Mouse (Mus musculus) cerebellum, adult 11 months (tissue): Measurements from ENCODE around the gene Gm11627.
"Not testable (repeated sequence)": the region's sequence is repeated elsewhere in the genome, so short reads cannot be mapped to it uniquely, and the experiment has no call there.

Experiments
- DNase-seq: peaks from one replicate; pipeline ENCODE4 v3.0.0; 2022

Gene Gm11627

GRCm38 (mm10) chr11:102599912-102600311, 20.7 kb upstream of the Gm11627 start:
- no peak for DNase-seq

DNA sequence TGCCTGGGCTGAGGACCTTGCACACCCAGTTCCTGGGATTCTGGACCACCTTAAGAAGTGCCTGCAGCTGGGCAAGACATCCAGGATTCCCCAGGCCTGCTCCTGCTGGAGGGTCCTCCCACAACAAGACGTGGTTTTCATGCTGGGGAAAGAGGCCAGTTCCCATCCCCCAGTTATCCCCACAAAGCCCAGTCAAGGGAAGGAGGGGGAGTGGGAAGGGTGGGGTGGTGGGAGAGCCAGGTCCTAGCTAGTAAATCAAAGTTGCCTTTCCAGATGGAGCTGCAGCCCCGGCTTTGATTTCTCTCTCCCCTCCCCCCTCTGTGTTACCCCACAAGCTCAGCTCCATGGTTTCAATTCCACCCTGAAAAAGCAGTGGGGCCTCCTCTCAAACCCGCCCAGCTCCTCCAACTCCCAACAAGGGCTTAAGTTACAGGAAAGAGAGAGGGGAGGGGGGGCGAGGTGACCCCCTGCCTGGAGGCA, 16.1 kb upstream of the Gm11627 start:
- DNase-seq, result no peak

GRCm38 (mm10) chr11:102587554-102587953, 8.3 kb upstream of the Gm11627 start:
- no peak for DNase-seq

DNA sequence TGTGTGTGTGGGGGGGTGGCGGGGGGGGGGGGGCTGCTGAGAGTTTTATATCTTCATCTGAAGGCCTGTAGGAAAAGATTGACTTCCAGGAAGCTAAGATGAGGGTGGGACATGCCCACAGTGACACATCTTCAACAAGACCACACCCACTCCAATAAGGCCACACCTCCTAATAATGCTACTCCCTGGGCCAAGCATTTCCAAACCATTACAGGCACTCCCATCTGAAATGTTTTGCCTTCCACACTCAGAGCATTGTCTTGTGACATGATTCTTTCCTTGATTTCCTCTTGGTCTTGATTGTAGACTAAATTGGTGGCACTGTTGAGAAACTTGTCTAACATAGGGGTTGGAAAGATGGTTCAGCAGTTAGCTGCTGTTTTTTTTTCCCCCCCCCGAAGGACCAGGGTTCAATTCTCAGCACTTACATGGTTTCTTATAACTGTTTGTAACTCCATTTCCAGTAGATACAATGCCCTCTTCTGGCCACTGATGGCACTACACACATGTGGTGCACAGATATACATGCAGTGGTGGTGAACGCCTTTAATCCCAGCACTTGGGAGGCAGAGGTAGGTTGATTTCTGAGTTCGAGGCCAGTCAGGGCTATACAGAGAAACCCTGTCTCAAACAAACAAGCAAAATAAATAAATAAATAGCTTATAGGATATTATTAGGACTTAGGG, 7.3 kb upstream of the Gm11627 start:
- DNase-seq, result no peak

GRCm38 (mm10) chr11:102582736-102583135, 3.5 kb upstream of the Gm11627 start:
- no peak for DNase-seq

- no peak for DNase-seq
Observed at GRCm38 (mm10) chr11:102582016-102582610, 2.9 kb upstream of the Gm11627 start.

DNA sequence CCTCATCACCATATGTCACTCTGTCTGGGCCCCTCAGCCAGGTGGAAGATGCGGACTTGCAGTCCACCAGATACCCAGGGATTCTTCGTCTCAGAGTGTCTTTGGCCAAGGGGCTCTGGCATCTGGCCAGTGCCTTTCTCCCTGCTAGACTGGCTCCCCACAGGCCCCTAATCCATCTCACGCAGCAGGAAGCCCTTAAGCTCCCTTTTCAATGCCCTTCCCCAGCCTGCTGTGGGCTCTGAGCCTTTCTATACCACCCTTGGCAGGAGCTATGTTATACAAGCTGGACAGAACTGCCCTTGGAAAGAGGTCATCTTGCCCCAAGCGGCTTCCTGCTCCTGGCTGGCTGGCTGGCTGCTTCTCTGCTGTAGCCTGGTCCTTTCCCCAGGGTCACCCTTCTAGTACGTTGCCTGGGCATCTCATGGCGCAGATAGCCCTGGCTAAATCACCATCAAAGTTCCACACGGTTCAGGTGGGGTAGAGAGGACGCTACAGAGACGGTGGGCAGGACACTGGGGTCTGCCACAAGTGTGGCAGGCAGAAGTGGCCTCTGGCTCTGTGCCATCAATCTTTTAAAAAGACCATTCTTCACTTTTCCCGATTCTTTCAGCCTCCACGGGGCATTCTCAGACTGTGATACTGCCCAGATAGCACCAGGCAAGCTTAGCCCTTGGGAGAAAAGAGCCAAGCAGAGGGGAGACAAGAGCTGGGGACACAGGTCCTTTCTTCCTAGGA, 2.2 kb upstream of the Gm11627 start:
- DNase-seq, result peak; percentile 18

- no peak for DNase-seq
Observed at GRCm38 (mm10) chr11:102580034-102580330, 721 bp upstream of the Gm11627 start.

DNA sequence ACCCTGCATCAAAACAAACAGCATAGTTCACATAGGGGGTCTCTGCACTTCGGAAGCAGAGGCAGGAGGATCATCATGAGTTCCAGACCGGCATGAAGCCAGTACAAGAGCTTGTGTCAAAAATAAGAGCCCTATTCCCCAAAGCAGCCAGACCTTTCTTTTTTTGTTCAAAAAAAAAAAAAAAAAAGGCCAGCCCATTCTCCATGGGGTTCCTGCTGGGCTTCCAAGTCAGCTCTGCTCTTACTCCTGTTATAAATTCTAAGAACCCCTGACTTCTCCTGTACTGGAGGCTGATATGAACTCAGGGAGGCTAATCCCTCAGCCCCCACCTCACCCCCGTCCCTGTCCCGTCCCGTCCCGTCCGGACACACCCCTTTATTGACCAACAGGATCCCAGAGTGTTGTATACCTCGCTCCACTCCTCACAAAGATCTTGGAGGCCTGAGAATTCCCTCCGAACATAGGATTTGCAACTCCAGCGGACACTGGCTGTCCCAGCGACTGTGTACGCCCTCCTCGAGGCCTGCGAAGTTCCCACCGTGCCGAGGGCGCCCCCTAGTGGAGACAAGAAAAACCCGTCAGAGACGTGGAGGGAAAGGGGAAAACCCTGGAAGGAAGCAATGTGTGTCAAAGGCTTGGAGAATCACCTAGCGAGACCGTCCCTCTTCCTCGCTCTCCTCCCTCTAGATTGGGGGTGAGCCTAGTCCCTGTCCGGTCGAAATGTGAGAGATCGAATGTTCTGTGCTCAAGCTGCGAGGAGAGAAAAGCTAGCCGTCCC, 731 bp downstream of the Gm11627 start:
- DNase-seq, result peak; percentile 36

DNA sequence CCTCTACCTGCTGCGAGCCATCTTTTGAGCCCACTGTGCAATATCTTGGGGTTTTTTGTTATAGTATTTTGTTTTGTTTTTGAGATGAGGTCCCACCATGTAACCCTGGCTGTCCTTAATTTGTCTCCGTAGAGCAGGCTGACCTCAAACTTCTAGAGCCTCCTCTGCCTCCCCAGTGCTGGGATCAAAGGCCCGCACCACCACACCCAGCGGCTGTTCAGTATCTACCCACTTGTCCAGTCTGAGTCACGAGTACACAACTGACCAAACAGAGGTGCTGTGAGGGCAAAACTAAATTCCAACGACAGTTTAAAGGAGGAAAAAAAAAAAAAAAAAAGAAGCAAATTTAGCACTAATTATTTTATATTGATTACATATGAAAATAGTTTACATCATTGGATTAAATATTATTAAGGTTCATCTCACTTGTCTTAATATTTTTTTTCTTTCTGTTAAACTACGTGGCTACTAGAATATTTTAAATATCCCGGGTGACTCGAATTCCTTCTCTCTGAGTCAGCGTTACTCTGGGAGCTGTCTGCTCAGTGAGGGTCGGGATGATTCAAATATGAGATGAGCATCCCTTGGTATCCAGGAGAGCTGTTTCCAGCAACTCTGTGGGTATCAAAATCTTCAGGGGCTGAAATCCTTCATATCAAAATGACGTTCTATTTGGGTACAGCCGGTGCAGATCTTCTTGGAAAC, 3.1 kb downstream of the Gm11627 start:
- DNase-seq, result no peak

GRCm38 (mm10) chr11:102575034-102575433, 4.2 kb downstream of the Gm11627 start:
- no peak for DNase-seq

- peak; percentile 72 for DNase-seq
Observed at GRCm38 (mm10) chr11:102572866-102573663, 6.2 kb downstream of the Gm11627 start.

DNA sequence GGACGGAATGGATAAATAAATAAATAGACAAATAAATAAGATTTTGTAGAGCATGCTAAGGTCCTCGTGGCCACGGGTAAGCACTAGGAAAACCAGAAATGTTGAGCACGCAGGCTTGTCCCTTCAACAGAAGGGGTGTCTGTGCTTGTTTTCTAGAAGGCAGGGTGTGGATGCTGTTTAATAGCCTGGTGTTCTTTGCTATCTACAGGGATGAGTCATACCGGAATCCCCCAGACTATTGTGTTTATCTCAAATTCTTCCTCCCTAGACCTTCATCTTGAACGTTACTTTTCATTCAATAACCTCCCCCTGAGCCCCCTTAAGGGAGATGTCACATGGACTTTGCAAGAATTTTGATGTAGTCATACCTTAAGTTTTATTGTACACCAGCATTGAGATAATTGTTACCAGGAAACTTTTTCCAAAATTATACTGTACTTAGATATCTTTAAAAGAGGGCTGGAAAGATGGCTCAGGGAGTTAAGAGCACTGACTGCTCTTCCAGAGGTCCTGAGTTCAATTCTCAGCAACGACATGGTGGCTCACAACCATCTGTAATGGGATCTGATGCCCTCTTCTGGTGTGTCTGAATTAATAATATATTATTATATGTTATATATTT, 10.4 kb downstream of the Gm11627 start:
- no peak for DNase-seq

DNA sequence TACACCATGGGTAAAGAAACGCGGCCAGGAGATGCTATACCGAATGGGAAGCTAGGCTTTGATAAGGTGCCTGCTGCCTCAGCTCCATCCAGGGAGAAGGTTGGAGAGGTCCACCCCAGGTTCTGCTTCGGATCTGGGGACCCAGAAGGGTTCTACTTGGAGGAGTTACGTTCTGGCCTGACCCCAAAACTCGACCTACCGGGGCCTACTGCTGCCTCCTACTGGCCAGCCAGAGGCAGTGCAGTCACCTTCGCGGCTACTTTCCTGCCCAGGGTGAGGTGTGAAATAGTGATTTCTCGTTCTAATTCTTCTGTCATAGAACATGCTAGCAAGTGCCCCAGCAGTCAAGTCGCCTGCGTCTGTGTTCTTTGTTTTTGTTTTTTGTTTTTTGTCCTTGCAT, 11.1 kb downstream of the Gm11627 start:
- no peak for DNase-seq

- DNase-seq, result no peak
Observed at GRCm38 (mm10) chr11:102567723-102568122, 11.5 kb downstream of the Gm11627 start.

GRCm38 (mm10) chr11:102567157-102567556, 12.1 kb downstream of the Gm11627 start:
- DNase-seq, result no peak

GRCm38 (mm10) chr11:102566290-102566689, 13.0 kb downstream of the Gm11627 start:
- DNase-seq, result no peak

DNA sequence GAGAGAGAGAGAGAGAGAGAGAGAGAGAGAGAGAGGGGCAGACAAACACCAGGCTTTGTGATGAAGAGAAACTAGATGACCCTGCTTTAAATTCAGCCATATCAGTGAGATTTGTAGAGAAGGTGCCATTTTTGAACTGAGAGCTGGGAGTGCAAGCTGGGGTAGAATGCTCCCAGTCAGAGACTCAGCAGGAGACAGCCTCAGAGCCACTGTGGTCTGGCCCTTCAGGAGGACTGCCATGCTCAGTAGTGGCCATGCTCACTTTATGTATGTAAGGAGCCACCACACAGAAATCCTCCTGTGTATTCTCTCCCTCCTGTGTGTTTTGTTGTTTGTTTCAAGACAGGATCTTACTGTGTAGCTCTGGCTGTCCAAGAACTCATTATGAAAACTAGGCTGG, 13.5 kb downstream of the Gm11627 start:
- no peak for DNase-seq

- not testable (repeated sequence) for DNase-seq
Observed at GRCm38 (mm10) chr11:102564952-102565671, 14.1 kb downstream of the Gm11627 start.

GRCm38 (mm10) chr11:102558704-102559103, 20.6 kb downstream of the Gm11627 start:
- DNase-seq, result no peak

GRCm38 (mm10) chr11:102557386-102557785, 21.9 kb downstream of the Gm11627 start:
- DNase-seq, result no peak
